Mouse (Mus musculus) spleen, adult 2 months (tissue): Measurements from ENCODE around the gene Scamp3. TPM values are rescaled to one million over a fixed set of nuclear protein-coding genes. Genes with fewer than 3 reads are reported as not detected.
"Not testable (repeated sequence)": the region's sequence is repeated elsewhere in the genome, so short reads cannot be mapped to it uniquely, and the experiment has no call there.

Source experiments
- DNase-seq, 2 experiments: peaks; one replicate each; pipeline versions ENCODE4 v3.0.0 to v3.0.0-alpha.2; 2012 to 2021; ENCODE audit warnings: low spot score in 2 of 2, low read depth in 1 of 2
- H3K27ac ChIP-seq: fragments of 200-500 bp; 2 replicates; pipeline ENCODE4 v1.5.1; 2012; ENCODE audit warnings: low read length, inconsistent platforms; ENCODE audit not compliant: insufficient read depth
- H3K27me3 ChIP-seq: fragments of 200-500 bp; 2 replicates; pipeline ENCODE4 v1.6.1; 2012; ENCODE audit warnings: mild to moderate bottlenecking, moderate library complexity, low read length, inconsistent platforms; ENCODE audit not compliant: control insufficient read depth, insufficient read depth
- H3K36me3 ChIP-seq: fragments of 200-500 bp; 2 replicates; pipeline ENCODE4 v1.6.1; 2012; ENCODE audit warnings: mild to moderate bottlenecking, low read length, inconsistent platforms; ENCODE audit not compliant: control insufficient read depth, insufficient read depth
- H3K4me1 ChIP-seq: fragments of 200-500 bp; 2 replicates; pipeline ENCODE4 v1.6.1; 2011; ENCODE audit warnings: inconsistent platforms; ENCODE audit not compliant: control insufficient read depth, insufficient read depth, insufficient read length
- H3K4me3 ChIP-seq: fragments of 200-500 bp; 2 replicates; pipeline ENCODE4 v1.5.1; 2011; ENCODE audit warnings: mild to moderate bottlenecking, inconsistent platforms; ENCODE audit not compliant: insufficient read depth, insufficient read length; ENCODE audit errors: extremely low read depth
- CTCF ChIP-seq: fragments of 200-500 bp; IDR thresholded peaks from 2 replicates; pipeline ENCODE4 v1.5.1; 2011; ENCODE audit warnings: mild to moderate bottlenecking, inconsistent platforms; ENCODE audit not compliant: insufficient read depth, insufficient read length, insufficient replicate concordance; ENCODE audit errors: extremely low read depth
- POLR2A ChIP-seq: fragments of 200-500 bp; IDR thresholded peaks from 2 replicates; pipeline ENCODE4 v1.6.1; 2011; ENCODE audit warnings: low read depth, low read length, inconsistent platforms
- WGBS: fragments of 180-500 bp; shearing (Covaris S2); methylation state at CpG from one replicate; pipeline ENCODE4 v1.1.7; 2018; 5-methylcytosine and 5-hydroxymethylcytosine counted together
- polyA plus RNA-seq: library from polyadenylated mRNA; depleted of rRNA; stranded (reverse); fragments of >200 nt; gene quantifications from 2 replicates; pipeline ENCODE4 v1.2.3, GENCODE M21; 2012

The Scamp3 gene
- polyA plus RNA-seq, 1 experiment = 120 TPM

DNA sequence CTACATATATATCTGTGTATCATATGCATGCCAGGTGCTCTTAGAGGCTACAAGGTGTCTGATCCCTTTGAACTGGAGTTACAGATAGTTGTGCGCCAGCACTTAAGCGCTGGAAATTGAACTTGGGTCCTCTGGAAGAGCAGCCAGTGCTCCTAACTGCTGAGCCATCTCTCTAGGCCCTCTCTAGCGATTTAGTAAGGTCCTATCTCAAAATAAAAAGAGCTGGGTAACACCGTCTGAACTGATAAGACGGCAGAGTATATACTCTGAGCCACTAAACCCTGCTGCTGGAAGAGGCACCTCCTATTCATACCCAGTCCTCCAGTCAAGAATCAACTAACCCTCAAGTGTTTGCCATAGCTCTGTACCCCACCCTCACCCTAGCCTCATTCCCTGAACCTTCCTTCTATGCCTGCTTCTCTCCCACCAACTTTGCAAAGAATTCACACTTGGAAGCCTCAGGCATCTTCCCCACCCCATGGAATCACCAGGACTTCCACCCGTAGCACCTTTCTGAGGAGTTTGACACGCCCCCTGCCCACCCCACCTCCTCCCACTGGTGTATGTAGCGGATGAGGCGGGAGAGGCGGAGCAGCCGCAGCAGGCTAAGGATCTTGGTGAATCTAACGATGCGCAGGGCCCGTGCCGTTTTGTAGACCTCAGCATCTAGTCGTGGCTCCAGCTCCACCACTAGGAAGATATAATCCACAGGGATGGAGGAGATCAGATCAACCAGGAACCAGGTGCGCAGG, 25.0 kb upstream of the Scamp3 start:
- no peaks in the 10 kb centered on the region for H3K36me3 ChIP-seq
- H3K4me1 ChIP-seq = no peaks in the 10 kb centered on the region
- TF ChIP-seq CTCF (no peak), POLR2A (no peak)
- H3K27ac ChIP-seq = no peak overlapping the region
- H3K27me3 ChIP-seq = no peaks in the 10 kb centered on the region
- WGBS = 77% methylated on average over 17 of the region's 17 CpGs
- no peak overlapping the region for H3K4me3 ChIP-seq
- DNase-seq = no peak

DNA sequence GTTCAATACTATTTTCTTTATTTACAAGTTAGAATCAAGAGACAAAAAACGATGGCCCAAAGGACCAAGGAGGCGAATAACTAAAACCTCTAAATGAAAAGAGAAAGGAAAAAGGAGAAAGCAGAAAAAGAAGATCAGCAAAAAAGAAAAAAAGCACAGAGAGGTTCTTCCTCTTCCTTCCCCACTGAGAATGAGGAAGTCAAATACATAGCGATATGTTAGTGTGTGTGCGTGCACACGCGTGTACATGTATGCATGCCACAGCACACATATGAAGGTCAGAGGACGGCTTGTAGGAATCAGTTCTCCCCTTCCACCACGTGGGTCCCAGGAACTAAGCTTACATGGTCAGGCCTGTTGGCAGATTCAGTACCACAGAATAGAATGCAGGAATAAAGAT, 20.3 kb upstream of the Scamp3 start:
- no peak for DNase-seq
- 63% methylated on average over 8 of the region's 8 CpGs for WGBS
- H3K27me3 ChIP-seq = peaks cover 7% of the 10 kb centered on the region
- peaks cover 2% of the 10 kb centered on the region for H3K4me1 ChIP-seq
- TF ChIP-seq CTCF = no peak
- no peak for TF ChIP-seq POLR2A
- no peaks in the 10 kb centered on the region for H3K36me3 ChIP-seq
- no peak overlapping the region for H3K4me3 ChIP-seq
- H3K27ac ChIP-seq = no peak overlapping the region

- Histone ChIP-seq H3K4me3 (no peak overlapping the region), H3K36me3 (no peaks in the 10 kb centered on the region), H3K27me3 (peaks cover 7% of the 10 kb centered on the region), H3K4me1 (peaks cover 2% of the 10 kb centered on the region), H3K27ac (no peak overlapping the region)
- 44% methylated on average over 7 of the region's 7 CpGs for WGBS
- no peak for TF ChIP-seq CTCF
- no peak for TF ChIP-seq POLR2A
- no peak for DNase-seq
These were observed 18.6 kb upstream of the Scamp3 start for GRCm38 (mm10) chr3:89158651-89159050.

- Histone ChIP-seq H3K4me1 (peaks cover 5% of the 10 kb centered on the region), H3K27ac (no peak overlapping the region), H3K4me3 (peak overlapping the region; percentile 61; the same call in 1 of the 2 replicates), H3K27me3 (peaks cover 7% of the 10 kb centered on the region), H3K36me3 (no peaks in the 10 kb centered on the region)
- WGBS = 5% methylated on average over 13 of the region's 13 CpGs
- DNase-seq = peak in 1 of 2 experiments; percentile 35
- TF ChIP-seq POLR2A (no peak), CTCF (no peak)
These were observed 18.1 kb upstream of the Scamp3 start for GRCm38 (mm10) chr3:89159211-89159610.

- Histone ChIP-seq H3K36me3 (no peaks in the 10 kb centered on the region), H3K4me3 (peak within 1 kb of the TSS; percentile 61), H3K4me1 (peaks cover 5% of the 10 kb centered on the region), H3K27ac (no peak within 1 kb of the TSS), H3K27me3 (peaks cover 7% of the 10 kb centered on the region)
- DNase-seq = peak; percentile 52 to 63
- 1% methylated on average over 49 of the region's 66 CpGs for WGBS
- no peak for TF ChIP-seq POLR2A
- peak; percentile 50; the same call in 1 of the 2 replicates for TF ChIP-seq CTCF
These were observed 17.5 kb upstream of the Scamp3 start, which contains the start of gene Hcn3 for GRCm38 (mm10) chr3:89159616-89160344. Hcn3 (minus strand) TSS chr3:89160196.

- not testable (repeated sequence) for DNase-seq, H3K4me1 ChIP-seq, H3K4me3 ChIP-seq, H3K27me3 ChIP-seq, H3K36me3 ChIP-seq, H3K27ac ChIP-seq
These were observed 16.1 kb upstream of the Scamp3 start for GRCm38 (mm10) chr3:89161207-89161606.

DNA sequence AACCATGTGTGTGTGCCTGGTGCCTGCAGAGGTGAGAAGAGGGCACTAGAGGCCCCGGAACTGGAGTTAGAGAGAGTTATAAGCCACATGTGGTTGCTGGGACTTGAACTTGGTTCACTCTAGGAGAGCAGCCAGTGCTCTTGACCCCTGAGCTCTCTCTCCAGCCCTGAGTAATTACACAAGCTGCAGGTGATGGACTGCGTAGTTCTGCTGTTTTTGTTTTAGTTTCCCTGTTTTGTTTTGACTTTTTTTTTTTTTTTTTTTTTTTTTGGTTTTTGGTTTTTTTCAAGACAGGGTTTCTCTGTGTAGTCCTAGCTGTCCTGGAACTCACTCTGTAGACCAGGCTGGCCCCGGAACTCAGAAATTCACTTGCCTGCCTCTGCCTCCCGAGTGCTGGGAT, 15.5 kb upstream of the Scamp3 start:
- H3K36me3 ChIP-seq = no peaks in the 10 kb centered on the region; the same call in 1 of the 2 replicates
- no peak overlapping the region for H3K27ac ChIP-seq
- 77% methylated on average over 4 of the region's 4 CpGs for WGBS
- H3K4me3 ChIP-seq = no peak overlapping the region
- peaks cover 5% of the 10 kb centered on the region for H3K4me1 ChIP-seq
- DNase-seq = no peak
- TF ChIP-seq CTCF = no peak
- no peak for TF ChIP-seq POLR2A
- peaks cover 7% of the 10 kb centered on the region for H3K27me3 ChIP-seq
